Mouse (Mus musculus): ENCODE results near the gene Stx1a. TPM values are rescaled to one million over a fixed set of nuclear protein-coding genes. Genes with fewer than 3 reads are reported as not detected.

Stx1a gene
- polyA plus RNA-seq, 1 experiment: 10.5 TPM

- H3K27me3 ChIP-seq (ENCODE audit: control insufficient read depth, insufficient read depth, low read length, poor library complexity, severe bottlenecking): no peaks in the 10 kb centered on the region
- no peak overlapping the region for H3K4me3 ChIP-seq (ENCODE audit: low read depth, low read length)
- no peak overlapping the region for H3K27ac ChIP-seq (ENCODE audit: insufficient read depth, low read length)
- no peak overlapping the region for H3K9ac ChIP-seq (ENCODE audit: low read depth, poor library complexity, severe bottlenecking)
- TF ChIP-seq EP300 (IDR thresholded peaks at IDR 0.05; ENCODE audit: insufficient read depth, low read depth, low read length): no peak
- TF ChIP-seq CTCF (IDR thresholded peaks at IDR 0.05; ENCODE audit: low read depth, low read length): peak; percentile 99
- H3K4me1 ChIP-seq (ENCODE audit: control insufficient read depth, insufficient read depth, low read length): peaks cover 6% of the 10 kb centered on the region
- H3K9me3 ChIP-seq (replicated peaks; ENCODE audit: control insufficient read depth, insufficient read depth, low read length, poor library complexity, severe bottlenecking): no peaks in the 10 kb centered on the region
- 0 out of 2 replicates have a peak, but pooled peaks cover 2% of the 10 kb centered on the region for H3K36me3 ChIP-seq (ENCODE audit: control insufficient read depth, insufficient read depth, low read length, poor library complexity, severe bottlenecking)
Observed at GRCm38 (mm10) chr5:135015497-135015896, 7.8 kb upstream of the Stx1a start.

GRCm38 (mm10) chr5:135016224-135016759 is 7.0 kb upstream of the Stx1a start:
- Histone ChIP-seq H3K9ac (ENCODE audit: low read depth, poor library complexity, severe bottlenecking) (no peak overlapping the region), H3K36me3 (ENCODE audit: control insufficient read depth, insufficient read depth, low read length, poor library complexity, severe bottlenecking) (no peaks in the 10 kb centered on the region), H3K4me3 (ENCODE audit: low read depth, low read length) (no peak overlapping the region), H3K27ac (ENCODE audit: insufficient read depth, low read length) (no peak overlapping the region), H3K4me1 (ENCODE audit: control insufficient read depth, insufficient read depth, low read length) (no peaks in the 10 kb centered on the region), H3K27me3 (ENCODE audit: control insufficient read depth, insufficient read depth, low read length, poor library complexity, severe bottlenecking) (no peaks in the 10 kb centered on the region), H3K9me3 (replicated peaks; ENCODE audit: control insufficient read depth, insufficient read depth, low read length, poor library complexity, severe bottlenecking) (no peaks in the 10 kb centered on the region)
- TF ChIP-seq CTCF (IDR thresholded peaks at IDR 0.05; ENCODE audit: low read depth, low read length): peak; percentile 32
- TF ChIP-seq EP300 (IDR thresholded peaks at IDR 0.05; ENCODE audit: insufficient read depth, low read depth, low read length): no peak

- Histone ChIP-seq H3K9me3 (replicated peaks; ENCODE audit: control insufficient read depth, insufficient read depth, low read length, poor library complexity, severe bottlenecking) (no peaks in the 10 kb centered on the region), H3K27ac (ENCODE audit: insufficient read depth, low read length) (no peak overlapping the region), H3K9ac (ENCODE audit: low read depth, poor library complexity, severe bottlenecking) (no peak overlapping the region), H3K36me3 (ENCODE audit: control insufficient read depth, insufficient read depth, low read length, poor library complexity, severe bottlenecking) (no peaks in the 10 kb centered on the region), H3K4me3 (ENCODE audit: low read depth, low read length) (no peak overlapping the region), H3K4me1 (ENCODE audit: control insufficient read depth, insufficient read depth, low read length) (no peaks in the 10 kb centered on the region), H3K27me3 (ENCODE audit: control insufficient read depth, insufficient read depth, low read length, poor library complexity, severe bottlenecking) (no peaks in the 10 kb centered on the region)
- TF ChIP-seq EP300 (IDR thresholded peaks at IDR 0.05; ENCODE audit: insufficient read depth, low read depth, low read length) (no peak), POLR2A (IDR thresholded peaks at IDR 0.05; ENCODE audit: insufficient read depth, low read length) (no peak), CTCF (IDR thresholded peaks at IDR 0.05; ENCODE audit: low read depth, low read length) (no peak)
Observed at GRCm38 (mm10) chr5:135021814-135022213, 1.5 kb upstream of the Stx1a start.

GRCm38 (mm10) chr5:135024665-135025224 is 1.5 kb downstream of the Stx1a start:
- Histone ChIP-seq H3K27ac (ENCODE audit: insufficient read depth, low read length) (no peak overlapping the region), H3K4me3 (ENCODE audit: low read depth, low read length) (no peak overlapping the region), H3K4me1 (ENCODE audit: control insufficient read depth, insufficient read depth, low read length) (no peaks in the 10 kb centered on the region), H3K9ac (ENCODE audit: low read depth, poor library complexity, severe bottlenecking) (no peak overlapping the region), H3K9me3 (replicated peaks; ENCODE audit: control insufficient read depth, insufficient read depth, low read length, poor library complexity, severe bottlenecking) (no peaks in the 10 kb centered on the region), H3K27me3 (ENCODE audit: control insufficient read depth, insufficient read depth, low read length, poor library complexity, severe bottlenecking) (no peaks in the 10 kb centered on the region), H3K36me3 (ENCODE audit: control insufficient read depth, insufficient read depth, low read length, poor library complexity, severe bottlenecking) (no peaks in the 10 kb centered on the region)
- TF ChIP-seq CTCF (IDR thresholded peaks at IDR 0.05; ENCODE audit: low read depth, low read length): no peak
- no peak for TF ChIP-seq POLR2A (IDR thresholded peaks at IDR 0.05; ENCODE audit: insufficient read depth, low read length)
- TF ChIP-seq EP300 (IDR thresholded peaks at IDR 0.05; ENCODE audit: insufficient read depth, low read depth, low read length): no peak

GRCm38 (mm10) chr5:135025899-135026298 is 2.6 kb downstream of the Stx1a start:
- no peak overlapping the region for H3K9ac ChIP-seq (ENCODE audit: low read depth, poor library complexity, severe bottlenecking)
- H3K4me1 ChIP-seq (ENCODE audit: control insufficient read depth, insufficient read depth, low read length): no peaks in the 10 kb centered on the region
- H3K27ac ChIP-seq (ENCODE audit: insufficient read depth, low read length): no peak overlapping the region
- H3K9me3 ChIP-seq (replicated peaks; ENCODE audit: control insufficient read depth, insufficient read depth, low read length, poor library complexity, severe bottlenecking): no peaks in the 10 kb centered on the region
- TF ChIP-seq POLR2A (IDR thresholded peaks at IDR 0.05; ENCODE audit: insufficient read depth, low read length) (no peak), EP300 (IDR thresholded peaks at IDR 0.05; ENCODE audit: insufficient read depth, low read depth, low read length) (no peak), CTCF (IDR thresholded peaks at IDR 0.05; ENCODE audit: low read depth, low read length) (no peak)
- H3K36me3 ChIP-seq (ENCODE audit: control insufficient read depth, insufficient read depth, low read length, poor library complexity, severe bottlenecking): no peaks in the 10 kb centered on the region
- no peak overlapping the region for H3K4me3 ChIP-seq (ENCODE audit: low read depth, low read length)
- H3K27me3 ChIP-seq (ENCODE audit: control insufficient read depth, insufficient read depth, low read length, poor library complexity, severe bottlenecking): no peaks in the 10 kb centered on the region

- Histone ChIP-seq H3K4me3 (ENCODE audit: low read depth, low read length) (peak overlapping the region; percentile 25), H3K36me3 (ENCODE audit: control insufficient read depth, insufficient read depth, low read length, poor library complexity, severe bottlenecking) (no peaks in the 10 kb centered on the region), H3K4me1 (ENCODE audit: control insufficient read depth, insufficient read depth, low read length) (no peaks in the 10 kb centered on the region), H3K9ac (ENCODE audit: low read depth, poor library complexity, severe bottlenecking) (no peak overlapping the region), H3K27me3 (ENCODE audit: control insufficient read depth, insufficient read depth, low read length, poor library complexity, severe bottlenecking) (no peaks in the 10 kb centered on the region), H3K27ac (ENCODE audit: insufficient read depth, low read length) (no peak overlapping the region), H3K9me3 (replicated peaks; ENCODE audit: control insufficient read depth, insufficient read depth, low read length, poor library complexity, severe bottlenecking) (no peaks in the 10 kb centered on the region)
- TF ChIP-seq CTCF (IDR thresholded peaks at IDR 0.05; ENCODE audit: low read depth, low read length) (no peak), EP300 (IDR thresholded peaks at IDR 0.05; ENCODE audit: insufficient read depth, low read depth, low read length) (no peak)
Observed at GRCm38 (mm10) chr5:135029007-135029854, 5.9 kb downstream of the Stx1a start.
